9 mouse cellular contexts compared by ENCODE assay signal in the genomic region with DNA sequence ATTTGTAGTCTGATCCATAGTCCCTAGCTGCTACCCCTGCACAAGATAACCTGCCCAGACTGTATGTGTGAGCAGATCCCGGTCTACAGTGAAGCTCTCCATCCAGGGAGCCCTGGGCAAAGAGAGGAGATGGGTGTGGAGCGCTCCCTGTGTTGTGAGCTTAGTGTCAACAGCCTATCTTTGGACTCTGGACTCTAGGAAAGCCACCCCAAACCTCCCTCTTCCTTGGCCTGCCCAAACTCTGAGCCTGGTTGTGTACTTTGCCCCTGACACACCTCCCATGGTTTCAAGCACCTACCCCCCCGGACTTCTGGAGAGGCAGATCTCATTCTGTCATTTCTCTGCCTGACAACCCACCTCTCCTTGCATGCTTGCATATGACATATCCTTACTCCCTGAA.
DNase-seq lines count a peak whose midpoint lies in the region; ATAC-seq lines count a peak whose summit lies in the region.
"Had no signal": no experiment of that assay in that cellular context is flagged by ENCODE, and none has a peak within 500 bp of the region (broad histone marks: within the 10 kb centered on the region; RNA-seq: fewer than 3 reads in every experiment).

No protein-coding gene starts in this region.

- peaks cover 59% of the 10 kb centered on the region for H3K27me3 ChIP-seq in forebrain, embryonic 10.5 days (ENCODE audit: poor library complexity, severe bottlenecking)
- no peaks in the 10 kb centered on the region for H3K27me3 ChIP-seq in forebrain, embryonic 15.5 days
- H3K27me3 ChIP-seq in midbrain, embryonic 13.5 days: no peaks in the 10 kb centered on the region
- H3K27me3 ChIP-seq in midbrain, embryonic 11.5 days (ENCODE audit: control insufficient read depth, insufficient read depth, low read length): no peaks in the 10 kb centered on the region
- H3K27me3 ChIP-seq in limb, embryonic 15.5 days: no peaks in the 10 kb centered on the region

- H3K9me3 ChIP-seq in forebrain, embryonic 10.5 days: no peaks in the 10 kb centered on the region
- no peaks in the 10 kb centered on the region for H3K9me3 ChIP-seq in forebrain, embryonic 15.5 days
- no peaks in the 10 kb centered on the region for H3K9me3 ChIP-seq in midbrain, embryonic 13.5 days
- no peaks in the 10 kb centered on the region for H3K9me3 ChIP-seq in midbrain, embryonic 11.5 days (ENCODE audit: control insufficient read depth, low read length)
- H3K9me3 ChIP-seq in limb, embryonic 15.5 days: no peaks in the 10 kb centered on the region

- H3K27ac ChIP-seq in forebrain, embryonic 10.5 days: peak overlapping the region; percentile 93
- no peak overlapping the region for H3K27ac ChIP-seq in forebrain, embryonic 15.5 days (replicated peaks)
- 0 out of 2 replicates have a peak overlapping the region, but pooled peaks have one; percentile 16 for H3K27ac ChIP-seq in midbrain, embryonic 13.5 days
- H3K27ac ChIP-seq in midbrain, embryonic 11.5 days (ENCODE audit: low read depth, low read length): no peak overlapping the region
- peak overlapping the region; percentile 64; the same call in 1 of the 2 replicates for H3K27ac ChIP-seq in limb, embryonic 15.5 days

- DNase-seq in forebrain, embryonic 10.5 days (ENCODE audit: extremely low spot score, low spot score): no peak
- DNase-seq in midbrain, embryonic 11.5 days (ENCODE audit: low spot score, missing footprints): no peak
- DNase-seq in natural killer cell, adult 2 months (ENCODE audit: low spot score in 2 of 2): no peak
- no peak for DNase-seq in left cerebral cortex, postnatal 36 days (ENCODE audit: low spot score in 2 of 2)
- DNase-seq in embryo, embryonic 11 days: no peak
- DNase-seq: cerebellum, adult 18-20 months had no signal

- no peak overlapping the region for H3K4me3 ChIP-seq in forebrain, embryonic 10.5 days
- no peak overlapping the region for H3K4me3 ChIP-seq in forebrain, embryonic 15.5 days
- no peak overlapping the region for H3K4me3 ChIP-seq in midbrain, embryonic 13.5 days (replicated peaks)
- H3K4me3 ChIP-seq in midbrain, embryonic 11.5 days (ENCODE audit: low read depth, low read length): no peak overlapping the region
- no peak overlapping the region for H3K4me3 ChIP-seq in limb, embryonic 15.5 days

- intact Hi-C loops in left cerebral cortex, postnatal 36 days (cut with DNase I): no loop called here

- H3K36me3 ChIP-seq in forebrain, embryonic 10.5 days (replicated peaks): no peaks in the 10 kb centered on the region
- no peaks in the 10 kb centered on the region for H3K36me3 ChIP-seq in forebrain, embryonic 15.5 days
- no peaks in the 10 kb centered on the region for H3K36me3 ChIP-seq in midbrain, embryonic 13.5 days
- no peaks in the 10 kb centered on the region for H3K36me3 ChIP-seq in midbrain, embryonic 11.5 days (ENCODE audit: control insufficient read depth, insufficient read depth, low read length)
- H3K36me3 ChIP-seq in limb, embryonic 15.5 days: no peaks in the 10 kb centered on the region

- ATAC-seq in forebrain, embryonic 15.5 days (replicated peaks): no peak
- ATAC-seq in midbrain, embryonic 13.5 days: no peak
- no peak for ATAC-seq in midbrain, embryonic 11.5 days (ENCODE audit: low FRiP score)
- ATAC-seq in limb, embryonic 15.5 days (ENCODE audit: insufficient number of reproducible peaks, low FRiP score, low TSS enrichment, low read depth): no peak

- no peak overlapping the region for H3K4me2 ChIP-seq in forebrain, embryonic 15.5 days (replicated peaks)
- no peak overlapping the region for H3K4me2 ChIP-seq in midbrain, embryonic 13.5 days (replicated peaks)
- no peak overlapping the region for H3K4me2 ChIP-seq in midbrain, embryonic 11.5 days
- H3K4me2 ChIP-seq in limb, embryonic 15.5 days: no peak overlapping the region

- H3K9ac ChIP-seq in forebrain, embryonic 15.5 days (replicated peaks): no peak overlapping the region
- no peak overlapping the region for H3K9ac ChIP-seq in midbrain, embryonic 13.5 days (replicated peaks)
- no peak overlapping the region for H3K9ac ChIP-seq in midbrain, embryonic 11.5 days (ENCODE audit: low read length)
- no peak overlapping the region for H3K9ac ChIP-seq in limb, embryonic 15.5 days

- H3K4me1 ChIP-seq in forebrain, embryonic 10.5 days: peaks cover 88% of the 10 kb centered on the region
- peaks cover 33% of the 10 kb centered on the region for H3K4me1 ChIP-seq in forebrain, embryonic 15.5 days
- peaks cover 46% of the 10 kb centered on the region for H3K4me1 ChIP-seq in midbrain, embryonic 13.5 days (replicated peaks)
- H3K4me1 ChIP-seq in midbrain, embryonic 11.5 days (ENCODE audit: control insufficient read depth, insufficient read depth, low read length): peaks cover 21% of the 10 kb centered on the region
- peaks cover 84% of the 10 kb centered on the region for H3K4me1 ChIP-seq in limb, embryonic 15.5 days

- WGBS in forebrain, embryonic 10.5 days: 82% methylated on average over 3 of the region's 3 CpGs
- 78% methylated on average over 3 of the region's 3 CpGs for WGBS in forebrain, embryonic 15.5 days
- 89% methylated on average over 3 of the region's 3 CpGs for WGBS in midbrain, embryonic 13.5 days
- WGBS in midbrain, embryonic 11.5 days: 77% methylated on average over 3 of the region's 3 CpGs
- WGBS in limb, embryonic 15.5 days: 86% methylated on average over 3 of the region's 3 CpGs

Comparison
In these comparisons a context has a peak if more than half of its experiments do, and no peak if none do; other contexts are left out.
1. H3K27ac ChIP-seq: peak in forebrain, embryonic 10.5 days (single experiment), midbrain, embryonic 13.5 days (single experiment) and limb, embryonic 15.5 days (single experiment); none in forebrain, embryonic 15.5 days (single experiment) and midbrain, embryonic 11.5 days (single experiment).